Mouse (Mus musculus) NIH3T3 (cell line): Measurements from ENCODE around the gene Fig4.

Experiments
- DNase-seq: peaks from one replicate; pipeline ENCODE4 v3.0.0-alpha.2; 2012; ENCODE audit warnings: low read depth

The Fig4 gene

DNA sequence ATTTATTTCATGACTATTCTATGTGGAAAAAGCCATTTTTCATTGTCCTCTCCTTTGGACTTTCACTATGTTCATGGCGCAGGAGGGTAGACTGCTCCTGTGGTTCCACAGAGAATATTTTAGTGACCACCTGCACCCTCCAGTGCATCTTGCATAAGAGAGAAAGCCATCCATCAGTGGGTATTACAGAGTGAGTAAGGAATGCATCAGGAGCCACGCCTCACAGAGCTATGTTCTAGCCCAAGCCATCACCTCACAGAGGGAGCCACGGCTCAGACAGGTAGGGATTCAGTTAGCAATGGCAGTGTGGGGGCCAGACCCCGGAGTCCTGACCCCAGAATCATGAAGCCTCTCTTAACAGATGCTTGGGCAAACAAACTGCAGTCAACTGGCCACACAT is 93.5 kb downstream of the Fig4 start:
- no peak for DNase-seq

DNA sequence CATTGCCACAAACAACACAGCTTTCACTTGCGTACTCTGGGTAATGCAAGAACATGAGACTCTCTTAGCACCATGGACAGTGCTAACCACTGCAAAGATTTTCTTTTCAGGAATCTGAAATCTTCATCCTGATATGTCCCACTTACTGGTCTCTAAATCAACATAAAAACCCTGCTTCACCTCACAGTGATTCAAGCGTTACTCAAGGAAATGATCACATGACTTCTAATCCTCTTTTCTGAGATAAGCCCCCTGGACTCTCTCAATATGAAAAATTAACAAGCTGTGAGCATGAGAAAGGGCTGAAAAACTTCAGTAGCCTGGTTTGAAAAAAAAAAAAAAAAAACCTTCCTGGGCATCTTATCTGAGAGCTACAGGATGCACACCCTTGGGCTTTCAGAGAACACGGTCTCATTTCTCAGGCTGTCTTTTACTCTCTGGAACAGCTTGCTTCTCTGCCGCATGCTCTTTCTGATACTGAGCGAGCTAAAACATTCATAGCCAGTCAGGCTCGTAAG is 94.1 kb downstream of the Fig4 start:
- peak; percentile 78 for DNase-seq

DNA sequence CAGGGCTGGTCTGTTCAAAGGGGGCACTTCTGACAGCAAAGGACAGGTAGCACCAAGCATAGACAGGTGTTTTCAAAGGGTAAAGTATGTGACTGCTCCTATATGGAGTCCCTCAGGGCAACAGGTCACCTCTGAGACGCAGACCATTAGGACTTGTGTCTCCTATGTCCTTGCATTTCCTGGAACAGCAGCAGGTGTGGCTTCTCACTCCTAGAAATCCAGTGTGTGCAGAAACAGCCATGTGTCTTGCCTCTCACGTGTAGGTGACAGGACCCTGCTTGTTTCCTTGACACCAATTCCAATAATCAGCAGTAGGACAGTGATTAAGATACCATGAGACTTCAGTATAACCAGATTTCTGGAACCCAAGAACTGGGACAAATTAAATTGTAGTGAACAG is 97.4 kb downstream of the Fig4 start:
- DNase-seq: no peak

DNA sequence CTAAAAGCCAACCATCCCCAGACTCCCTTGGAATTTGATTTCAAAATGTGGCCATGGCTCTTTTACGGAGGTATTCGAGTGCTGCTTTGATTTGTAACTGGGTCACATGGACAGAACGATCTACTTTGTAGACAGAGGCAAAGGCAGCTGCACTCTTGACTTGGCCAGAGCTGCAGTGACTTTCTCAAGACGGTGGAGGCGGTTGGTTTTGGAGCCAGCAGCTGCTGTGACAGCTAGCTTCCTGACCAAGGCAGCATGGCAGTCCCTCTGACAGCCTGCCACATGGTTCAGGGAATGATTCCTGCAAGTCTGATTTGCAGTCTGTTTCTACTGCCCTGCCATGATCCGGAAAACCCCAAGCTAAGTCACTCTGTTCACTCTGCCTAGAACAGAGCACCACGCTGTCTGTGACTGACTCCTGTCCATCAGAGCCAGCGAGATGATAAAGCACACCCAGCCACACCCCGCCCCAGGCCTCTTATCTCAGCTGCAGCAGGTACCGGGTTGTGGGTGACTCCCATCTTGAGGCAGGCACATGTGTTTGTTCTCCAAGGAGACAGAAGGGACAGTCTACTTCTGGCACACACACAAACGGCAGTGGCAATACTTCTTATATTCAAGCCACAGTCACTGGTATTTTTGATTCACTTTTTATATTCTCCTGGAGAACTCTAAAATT is 98.3 kb downstream of the Fig4 start:
- DNase-seq: no peak

DNA sequence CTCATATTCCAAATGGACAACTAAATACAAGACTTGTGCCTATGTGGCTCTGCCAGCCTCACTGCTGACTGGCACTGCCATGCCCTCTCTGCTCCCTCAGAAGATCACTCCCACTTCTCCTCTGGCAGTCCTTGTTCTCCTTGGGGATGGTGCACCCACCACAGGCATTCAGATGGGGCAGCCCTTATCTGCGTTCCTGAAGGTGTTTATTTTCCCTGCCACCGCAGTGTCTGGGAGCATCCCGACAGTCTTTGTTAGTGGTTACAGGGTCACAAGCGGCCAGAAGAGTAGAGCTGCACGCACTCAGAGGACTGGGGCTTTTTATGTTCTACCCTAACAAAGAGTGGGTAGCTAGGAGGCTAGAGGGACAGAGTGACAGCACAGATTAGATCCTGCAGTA is 98.9 kb downstream of the Fig4 start:
- no peak for DNase-seq

DNA sequence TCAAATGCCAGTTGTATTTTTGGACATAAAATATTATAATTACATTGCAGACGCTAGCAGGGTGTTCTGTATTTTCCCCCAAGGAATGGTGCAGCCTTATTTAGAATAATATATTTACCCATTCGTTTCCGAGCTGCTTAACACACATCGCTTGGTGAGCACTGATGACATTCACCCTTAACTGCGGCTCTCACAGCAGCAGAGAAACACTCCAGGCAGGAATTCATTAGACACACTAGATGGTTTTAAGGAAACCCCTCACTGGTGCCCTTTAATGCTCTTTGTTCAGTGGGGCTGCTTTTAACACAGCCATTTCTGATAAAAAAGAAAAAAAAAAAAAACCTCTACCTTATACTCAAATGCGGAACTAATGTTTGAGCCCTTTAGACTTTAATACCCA is 104.3 kb downstream of the Fig4 start:
- DNase-seq: no peak

DNA sequence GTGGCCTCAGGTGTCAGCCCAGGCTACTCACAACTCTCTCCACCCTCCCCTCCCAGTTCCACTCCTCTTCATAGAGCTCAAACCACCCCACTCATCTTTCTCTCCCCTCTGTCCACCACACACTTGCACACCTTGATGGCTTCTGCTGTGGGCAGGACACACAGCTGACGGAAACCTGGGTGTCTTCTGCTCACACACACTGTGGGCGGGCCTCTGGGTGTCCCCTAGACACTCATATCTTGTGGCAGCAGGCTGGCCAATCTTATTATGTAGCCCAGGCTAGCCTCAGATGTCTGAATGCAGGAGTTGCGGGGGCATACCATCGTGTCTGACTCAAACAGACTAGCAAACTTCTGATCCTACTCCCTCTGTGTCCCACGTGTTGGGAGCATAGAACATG is 105.3 kb downstream of the Fig4 start:
- no peak for DNase-seq

DNA sequence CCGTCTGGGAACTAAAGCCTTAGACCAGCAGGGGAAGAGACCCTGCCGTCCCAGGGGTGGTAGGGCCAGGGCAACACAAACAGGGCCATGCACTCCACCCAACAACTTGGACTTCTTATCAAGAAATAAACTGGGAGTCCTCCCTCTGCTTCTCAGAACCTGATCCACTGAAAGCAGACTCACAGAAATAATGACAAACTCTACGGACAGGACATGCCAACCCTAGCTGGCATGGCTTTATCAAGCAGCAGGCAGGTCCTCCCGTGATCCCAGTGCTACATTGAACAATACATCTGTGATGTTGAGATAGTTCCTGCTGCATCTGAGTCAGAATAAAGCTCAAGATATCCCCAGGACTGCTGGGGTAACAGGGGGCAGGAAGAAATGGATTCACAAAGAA is 106.8 kb downstream of the Fig4 start:
- no peak for DNase-seq

DNA sequence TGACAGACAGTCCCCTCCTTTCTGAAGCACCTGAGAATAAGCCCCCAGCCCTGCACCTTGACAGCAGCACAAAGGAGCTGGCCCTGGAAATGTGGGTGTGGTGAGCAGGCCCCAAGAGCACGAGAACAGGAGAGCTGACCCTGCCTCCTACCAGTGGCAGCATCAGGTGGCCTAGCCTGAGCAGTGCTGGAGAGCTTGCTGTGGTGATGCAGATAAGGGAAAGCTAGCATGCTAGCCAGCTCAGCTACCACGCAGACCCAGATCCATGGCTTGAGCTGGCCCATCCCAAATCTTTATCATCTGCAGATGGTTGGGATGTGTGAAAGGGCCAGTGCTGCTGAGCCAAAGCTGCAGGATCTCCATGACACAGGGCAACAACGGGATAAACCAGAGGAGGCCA is 113.7 kb downstream of the Fig4 start:
- no peak for DNase-seq

DNA sequence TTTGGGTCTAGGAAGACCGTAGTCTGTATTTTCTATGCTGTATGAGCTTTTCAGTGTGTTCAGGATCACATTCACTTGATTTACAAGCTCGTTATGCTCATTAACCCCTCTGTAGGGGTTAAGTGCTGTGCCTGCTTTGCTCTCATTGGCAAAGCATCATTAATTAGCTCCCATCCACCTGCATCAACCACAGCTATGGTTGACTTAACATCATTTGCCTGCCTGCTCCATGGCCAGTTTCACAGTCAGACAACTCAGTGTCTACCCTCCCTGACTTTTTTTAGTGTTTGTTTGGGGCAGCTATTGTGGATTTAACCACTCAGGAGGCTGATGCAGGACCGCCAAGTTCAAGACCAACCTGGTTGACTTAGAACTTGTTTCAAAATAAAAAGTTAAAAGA is 119.1 kb downstream of the Fig4 start:
- no peak for DNase-seq

DNA sequence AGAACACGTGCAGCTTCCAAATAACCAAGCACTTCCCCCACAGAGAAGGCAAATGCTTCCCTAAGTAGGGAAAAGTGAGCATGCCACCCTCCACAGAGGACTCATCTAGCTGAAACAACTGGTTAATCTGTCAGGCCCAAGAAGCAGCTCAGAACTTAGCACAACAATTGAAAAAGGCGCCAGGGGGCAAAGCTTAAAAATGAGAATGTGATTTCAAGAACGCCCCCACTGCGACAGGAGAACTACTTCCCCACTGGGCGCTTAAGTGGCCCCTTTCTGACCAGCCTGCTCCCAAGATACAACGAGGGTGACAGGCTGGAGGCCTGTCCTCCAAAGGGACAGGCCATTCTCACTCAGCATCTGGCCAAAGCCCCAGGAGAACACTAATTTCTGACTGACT is 120.4 kb downstream of the Fig4 start:
- no peak for DNase-seq

DNA sequence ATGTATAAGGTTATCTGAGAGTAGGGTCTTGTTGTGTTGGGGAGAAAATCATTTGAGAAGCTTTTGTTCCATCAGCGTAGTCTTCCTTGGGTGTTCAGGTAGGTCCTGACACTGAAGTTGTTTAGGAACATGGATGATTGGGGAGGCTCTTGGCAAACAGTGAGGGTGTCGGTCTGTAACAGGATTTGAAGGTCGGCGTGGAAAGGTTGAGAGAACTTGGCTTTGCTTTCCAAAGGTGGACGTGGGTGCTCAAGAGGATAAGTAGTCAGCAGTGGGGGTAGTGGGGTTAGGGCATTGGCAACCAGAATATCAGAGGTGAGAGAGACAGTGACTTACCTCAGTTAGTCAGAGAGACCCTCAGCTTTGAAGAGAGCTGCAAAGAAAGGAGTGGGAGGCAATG is 136.9 kb downstream of the Fig4 start:
- no peak for DNase-seq

DNA sequence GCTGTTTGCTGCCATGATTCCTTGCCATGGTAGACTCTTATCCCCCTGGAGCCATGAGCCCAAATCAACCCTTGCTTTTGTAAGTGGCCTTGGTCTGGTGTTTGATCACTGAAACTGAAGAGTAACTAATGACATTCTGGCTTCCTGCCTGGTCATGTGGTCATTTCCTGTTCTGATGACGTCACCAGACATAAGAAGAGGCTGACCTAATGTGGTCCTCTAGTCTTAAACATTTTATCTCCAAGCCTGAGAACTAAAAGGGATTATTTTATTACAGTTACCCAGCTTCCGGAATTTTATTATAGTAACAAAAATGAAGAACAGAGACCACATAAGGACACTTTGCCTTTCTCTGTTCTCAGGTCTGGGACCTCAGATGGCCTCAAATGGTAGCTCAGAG is 140.0 kb downstream of the Fig4 start:
- DNase-seq: peak; percentile 33

DNA sequence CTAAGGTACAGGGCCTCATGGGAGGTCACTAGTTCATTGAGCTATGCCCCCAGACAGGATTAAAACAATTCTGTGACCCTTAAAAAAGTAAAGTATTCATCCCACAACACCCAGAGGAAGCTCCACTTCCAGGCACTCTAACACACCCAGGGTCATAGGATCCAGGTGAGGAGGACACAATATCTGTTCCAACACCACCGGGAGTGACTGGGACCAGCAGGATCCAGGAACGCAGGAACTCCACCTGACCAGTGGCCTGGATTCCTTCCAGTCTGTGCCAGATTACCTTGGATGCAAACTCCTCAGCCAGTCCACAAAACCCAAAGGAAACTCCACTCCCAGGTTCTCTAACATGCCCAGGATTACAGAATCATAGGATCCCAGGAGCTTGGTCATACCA is 145.8 kb downstream of the Fig4 start:
- no peak for DNase-seq

DNA sequence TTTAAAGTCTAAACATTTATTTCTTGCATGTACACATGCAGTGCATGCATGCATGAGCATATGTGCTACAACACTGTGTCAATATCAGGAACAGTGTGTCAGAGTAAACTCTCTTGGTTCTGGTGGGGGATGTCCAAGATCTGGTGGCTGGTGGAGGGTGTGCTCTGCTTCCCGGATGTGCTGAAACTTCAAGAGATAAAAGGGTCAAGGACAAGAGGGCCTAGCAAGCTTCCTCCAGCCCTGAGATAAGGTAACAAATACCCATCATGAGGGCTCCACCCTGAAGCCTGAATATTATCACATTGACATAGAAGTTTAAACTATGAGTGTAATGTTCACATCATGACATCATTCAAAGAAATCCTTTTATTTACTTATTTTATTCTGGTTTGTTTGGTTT is 146.4 kb downstream of the Fig4 start:
- DNase-seq: no peak

DNA sequence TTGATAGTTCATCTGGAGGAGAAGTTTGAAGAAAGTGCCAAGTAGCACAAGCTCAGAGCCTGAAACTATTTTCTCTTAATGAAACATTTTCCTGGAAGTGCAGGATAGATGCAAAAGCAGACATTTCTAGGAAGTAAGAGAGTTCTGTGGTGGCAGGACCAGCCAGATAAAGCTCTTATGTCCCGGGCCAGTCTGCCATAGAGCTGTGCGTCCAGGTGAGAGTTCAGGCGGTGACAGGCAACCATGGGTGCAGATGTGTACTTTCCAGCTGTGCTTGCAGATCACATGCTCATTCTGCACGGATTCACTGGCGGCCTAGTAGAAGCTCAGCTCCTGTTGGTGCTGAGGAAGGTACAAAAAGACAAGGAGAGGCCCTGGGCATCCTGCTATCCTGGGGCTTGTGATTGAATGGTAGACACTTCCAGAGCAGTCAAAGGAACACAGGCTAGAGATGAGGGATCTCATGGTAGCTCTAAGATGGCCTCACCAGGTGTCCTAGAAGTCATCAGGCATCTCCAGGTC is 149.8 kb downstream of the Fig4 start:
- DNase-seq: no peak

DNA sequence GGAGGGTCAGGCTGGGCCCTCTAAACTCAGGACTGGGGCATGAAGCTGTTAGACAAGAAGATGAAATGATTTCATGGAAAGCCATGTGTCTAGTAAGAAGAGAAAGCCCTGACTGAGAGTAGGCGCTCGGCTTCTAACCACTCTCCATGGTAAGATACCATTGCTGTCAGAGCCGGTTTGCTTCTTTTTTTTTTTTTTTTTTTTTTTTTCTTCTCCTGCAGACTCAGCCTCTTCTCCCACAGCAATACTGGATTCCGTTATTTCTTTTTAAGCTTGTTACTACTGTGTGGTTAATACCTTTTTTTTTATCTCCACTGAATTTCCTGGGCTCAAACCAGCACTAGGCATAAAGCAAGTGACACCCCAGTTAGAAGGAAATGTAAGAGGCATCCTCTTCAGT is 151.2 kb downstream of the Fig4 start:
- no peak for DNase-seq

DNA sequence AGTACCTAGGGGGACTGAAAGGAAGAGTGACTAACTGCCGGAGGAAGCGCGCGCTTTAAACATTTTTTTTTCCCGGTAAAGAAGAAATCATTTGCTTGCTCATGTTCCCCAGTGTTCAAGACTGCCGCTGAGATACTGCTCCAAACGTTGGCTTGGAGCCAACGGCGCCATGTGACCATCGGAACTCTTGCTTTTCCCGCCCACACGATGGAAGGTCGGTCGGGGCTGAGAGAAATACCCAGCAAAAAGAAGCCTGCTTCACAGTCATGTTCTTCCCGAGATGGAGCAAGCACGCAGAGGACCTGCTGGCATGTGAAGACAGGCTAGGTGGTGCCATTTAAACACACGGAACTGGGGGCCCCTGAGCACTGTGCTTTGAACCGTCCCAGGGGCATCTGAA is 151.6 kb downstream of the Fig4 start:
- DNase-seq: peak; percentile 51

DNA sequence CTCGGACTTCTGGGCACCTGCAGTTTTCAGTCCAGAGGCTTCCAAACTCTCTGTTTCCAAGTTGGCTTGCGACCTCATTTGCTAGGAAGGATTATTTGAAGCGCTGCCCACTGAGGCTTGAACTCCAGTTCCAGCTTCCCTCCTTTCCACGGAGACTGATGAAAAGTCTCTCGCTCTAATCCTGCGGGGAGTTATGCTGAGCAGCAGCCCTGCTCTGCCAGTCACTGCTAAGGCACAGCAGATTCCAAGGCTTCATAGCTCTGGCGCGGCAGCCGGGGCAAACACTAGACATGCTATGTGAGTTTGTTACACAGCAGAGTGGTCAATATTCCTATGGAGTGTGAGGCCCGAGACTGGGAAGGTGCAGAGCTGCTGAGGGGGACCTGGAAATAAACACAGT is 152.0 kb downstream of the Fig4 start:
- DNase-seq: no peak

DNA sequence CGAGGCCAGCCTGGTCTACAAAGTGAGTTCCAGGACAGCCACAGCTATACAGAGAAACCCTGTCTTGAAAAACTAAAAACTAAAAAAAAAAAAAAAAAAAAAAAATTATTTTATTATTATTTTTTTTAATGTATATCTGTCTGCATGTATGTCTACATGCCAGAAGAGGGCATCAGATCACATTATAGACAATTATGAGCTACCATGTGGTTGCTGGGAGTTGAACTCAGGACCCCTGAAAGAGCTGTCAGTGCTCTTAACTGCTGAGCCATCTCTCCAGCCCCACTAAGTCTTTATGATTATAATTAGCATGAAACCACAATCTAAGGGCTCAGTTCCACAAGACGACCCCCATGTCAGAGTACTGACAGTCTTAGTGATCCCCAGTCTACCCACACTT is 152.6 kb downstream of the Fig4 start:
- no peak for DNase-seq

DNA sequence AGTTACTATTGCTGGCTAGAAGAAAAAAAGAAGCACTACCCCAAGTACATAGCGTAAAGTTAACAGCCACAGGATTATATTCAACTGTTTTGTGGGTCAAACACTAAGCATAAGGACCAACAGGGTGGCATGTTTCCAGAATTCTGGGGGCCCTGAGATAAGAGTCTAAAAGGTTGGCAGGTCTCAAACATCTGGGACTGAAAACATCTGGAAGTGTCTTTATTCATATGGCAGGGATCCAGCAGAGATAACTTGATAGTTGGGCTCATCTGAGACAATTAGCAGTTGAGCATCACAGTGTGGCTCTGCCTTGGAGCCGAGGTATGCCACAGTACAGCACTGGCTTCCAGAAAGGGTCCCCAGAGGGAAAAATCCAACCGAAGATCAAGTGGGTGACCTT is 153.8 kb downstream of the Fig4 start:
- DNase-seq: no peak

DNA sequence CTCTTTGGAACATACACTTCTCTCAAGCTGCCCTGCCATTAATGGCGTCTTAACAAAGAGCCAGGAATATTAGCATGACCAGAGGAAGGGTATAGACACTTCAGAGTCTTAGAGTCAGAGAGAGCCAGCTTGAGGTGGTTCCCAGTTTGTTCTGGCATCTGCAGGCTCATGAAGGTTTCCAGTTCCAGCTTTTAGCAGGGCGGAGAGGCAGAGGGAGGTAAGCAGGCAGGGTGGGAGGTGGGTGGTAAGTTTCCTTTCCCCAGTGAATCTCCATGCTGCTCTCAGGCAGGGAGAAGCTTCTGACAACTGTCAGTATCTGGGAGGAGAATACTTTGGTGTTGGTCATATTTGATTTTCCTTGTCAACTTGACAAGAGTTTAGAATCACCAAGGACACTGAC is 156.9 kb downstream of the Fig4 start:
- DNase-seq: no peak
